Mouse (Mus musculus): ENCODE measurements around the gene Fxyd7.

DNA sequence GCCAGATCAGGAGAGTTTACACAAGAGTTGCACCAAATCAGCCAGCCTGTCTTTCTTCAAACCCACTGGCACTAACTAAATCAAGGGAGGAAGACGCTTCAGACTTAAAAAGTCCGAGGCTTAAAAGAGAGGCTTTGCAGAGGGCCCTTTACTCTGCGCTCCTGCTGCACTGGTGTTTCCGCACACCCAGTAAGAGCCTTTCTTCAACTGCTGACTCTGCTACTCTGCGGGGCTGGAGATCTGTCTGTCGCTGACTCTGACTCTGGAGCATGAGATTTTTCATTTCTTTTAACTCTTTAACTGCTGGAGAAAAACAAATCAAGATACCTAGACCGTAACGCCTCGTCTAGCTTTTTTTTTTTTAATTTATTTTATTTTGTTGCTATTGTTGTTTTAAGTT lies 32.9 kb upstream of the Fxyd7 start:
- TF ChIP-seq MYOD1 (IDR thresholded peaks at IDR 0.05; ENCODE audit: control insufficient read depth in 1 of 3, insufficient read length in 2 of 3, low read depth in 2 of 3) (no peak), CEBPB (IDR thresholded peaks at IDR 0.05; ENCODE audit: insufficient read depth, poor library complexity, severe bottlenecking) (no peak), TCF12 (IDR thresholded peaks at IDR 0.05; ENCODE audit: insufficient read depth, poor library complexity, severe bottlenecking) (no peak)

Measured in myocyte (in vitro differentiated cells).